Mouse (Mus musculus) forelimb bud, embryonic 11.5 days (tissue): Measurements from ENCODE around the gene Gm10638.

Experiments used
- DNase-seq: peaks from one replicate; pipeline ENCODE4 v3.0.0-alpha.2; 2012; ENCODE audit warnings: low read depth, low spot score

The Gm10638 gene

DNA sequence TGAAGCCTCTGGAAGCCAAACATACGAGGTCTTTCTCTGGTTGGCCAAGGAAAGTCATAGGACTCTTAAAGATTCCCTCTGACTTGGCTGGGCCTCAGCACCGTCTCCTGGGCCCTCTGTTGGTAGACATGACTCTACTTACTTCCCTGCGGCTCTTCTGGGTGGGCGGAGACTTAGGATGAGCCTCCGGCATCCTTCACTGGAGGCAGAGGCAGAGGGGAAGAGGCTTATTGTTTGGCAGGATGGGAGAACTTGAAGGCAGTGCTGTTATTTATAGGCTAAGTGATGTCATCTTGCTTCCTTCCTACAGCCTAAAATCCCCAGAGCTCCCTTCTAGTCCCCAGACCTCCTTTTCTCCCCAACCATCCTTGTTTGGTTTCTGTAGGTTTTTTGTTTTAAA, 41.0 kb downstream of the Gm10638 start:
- no peak for DNase-seq

DNA sequence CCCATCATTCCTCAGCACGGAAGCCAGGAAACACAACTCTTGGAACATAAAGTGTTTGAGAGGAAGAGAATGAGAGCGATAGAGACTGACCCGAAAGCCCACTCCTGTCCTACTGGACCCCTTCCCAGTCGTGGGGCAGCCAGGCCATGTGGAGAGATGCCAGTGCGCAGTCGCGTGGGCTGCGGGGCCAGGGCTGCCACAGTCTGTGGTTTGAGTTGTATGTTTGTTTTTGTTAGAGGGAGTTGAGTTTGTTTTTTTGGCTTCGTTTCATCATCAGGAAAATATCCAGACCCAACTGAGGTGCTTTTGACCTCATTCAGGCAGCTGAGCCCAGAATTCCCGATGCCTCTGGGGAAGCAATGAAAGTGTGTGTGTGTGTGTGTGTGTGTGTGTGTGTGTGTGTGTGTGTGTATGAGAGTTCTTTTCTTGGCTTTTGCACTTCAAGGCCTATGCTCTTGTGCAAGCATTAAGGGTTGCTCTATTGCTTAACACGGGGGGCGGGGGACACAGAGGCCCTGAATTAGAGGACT, 42.5 kb downstream of the Gm10638 start:
- no peak for DNase-seq

DNA sequence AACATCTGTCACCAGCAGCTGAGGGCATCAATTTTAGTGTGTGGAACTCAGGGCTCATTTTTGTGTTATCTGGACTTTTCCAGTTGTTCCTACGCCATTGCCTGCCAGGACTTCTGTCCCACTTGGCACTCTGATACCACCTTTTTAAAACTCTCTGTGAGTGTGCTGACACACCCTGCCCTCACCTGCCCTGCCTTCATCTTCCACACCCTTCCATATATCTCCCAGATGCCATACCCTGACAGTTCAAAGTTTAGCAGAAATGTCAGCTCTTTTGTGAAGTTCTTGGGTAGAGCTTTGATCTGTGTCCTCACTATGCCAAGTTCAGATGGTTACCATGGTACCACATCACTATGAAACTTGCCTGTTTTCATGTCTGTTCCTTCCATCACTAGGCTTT, 44.1 kb downstream of the Gm10638 start:
- no peak for DNase-seq

DNA sequence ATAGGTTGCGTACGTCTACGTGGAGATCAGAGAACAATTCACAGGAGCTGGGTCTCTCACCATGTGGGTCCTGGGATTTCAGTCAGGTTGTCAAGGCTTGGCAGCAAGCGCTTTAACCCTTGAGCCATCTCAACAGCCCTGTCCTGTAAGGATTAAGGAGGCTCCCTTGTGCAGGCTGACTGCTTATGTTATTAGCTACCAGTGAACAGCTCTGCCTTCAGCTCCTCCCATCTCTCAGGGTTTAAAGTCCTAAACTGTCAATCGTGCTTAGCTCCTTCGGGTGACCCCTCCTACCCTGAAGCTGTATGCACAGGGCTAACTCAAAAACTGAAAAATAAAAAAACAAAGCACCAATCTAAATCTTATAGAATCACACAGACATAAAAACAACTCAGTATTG, 46.0 kb downstream of the Gm10638 start:
- no peak for DNase-seq

DNA sequence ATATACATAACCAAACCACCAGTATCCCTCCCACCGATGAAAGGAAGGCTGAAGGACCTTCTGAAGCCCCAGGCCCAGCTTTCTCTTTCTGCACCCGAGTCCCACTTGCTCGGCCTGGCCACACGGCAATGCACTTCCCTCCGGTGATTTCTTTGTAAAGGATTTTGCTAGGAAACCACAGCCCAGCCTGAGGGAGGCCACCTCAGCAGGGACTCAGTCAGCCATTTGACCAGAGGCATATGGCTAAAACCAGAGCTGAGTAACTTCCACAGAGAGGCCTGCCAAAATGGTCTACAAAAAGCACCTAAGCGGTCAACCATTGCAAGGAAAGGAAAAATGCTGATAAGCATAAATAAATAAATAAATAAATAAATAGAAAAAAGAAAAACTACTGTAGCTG, 49.2 kb downstream of the Gm10638 start:
- no peak for DNase-seq
